Mouse (Mus musculus) A20 (cell line): ENCODE results near the gene Osbpl9.

Source experiments
- DNase-seq: peaks from one replicate; pipeline ENCODE4 v3.0.0-alpha.2; 2011; ENCODE audit warnings: low read depth, low spot score

Osbpl9 gene

DNA sequence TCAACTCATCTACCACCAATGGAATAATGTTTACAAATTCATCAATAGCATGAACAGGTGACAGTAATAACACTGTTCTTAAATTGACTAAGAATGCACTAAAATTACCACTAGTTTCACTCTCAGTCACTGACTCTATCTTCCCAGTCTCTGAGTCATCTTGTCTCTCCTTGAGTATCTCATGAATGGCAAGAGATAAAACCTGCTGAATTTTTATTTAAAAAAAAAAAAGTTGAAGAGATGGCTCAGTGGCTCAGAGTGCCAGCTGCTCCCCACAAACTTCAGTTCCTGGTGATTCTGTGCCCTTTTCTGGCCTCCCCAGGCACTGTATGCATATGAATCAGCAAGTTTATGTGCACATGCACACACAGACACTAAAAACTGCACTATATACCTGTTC, 96.8 kb downstream of the Osbpl9 start:
- DNase-seq: peak; percentile 58

DNA sequence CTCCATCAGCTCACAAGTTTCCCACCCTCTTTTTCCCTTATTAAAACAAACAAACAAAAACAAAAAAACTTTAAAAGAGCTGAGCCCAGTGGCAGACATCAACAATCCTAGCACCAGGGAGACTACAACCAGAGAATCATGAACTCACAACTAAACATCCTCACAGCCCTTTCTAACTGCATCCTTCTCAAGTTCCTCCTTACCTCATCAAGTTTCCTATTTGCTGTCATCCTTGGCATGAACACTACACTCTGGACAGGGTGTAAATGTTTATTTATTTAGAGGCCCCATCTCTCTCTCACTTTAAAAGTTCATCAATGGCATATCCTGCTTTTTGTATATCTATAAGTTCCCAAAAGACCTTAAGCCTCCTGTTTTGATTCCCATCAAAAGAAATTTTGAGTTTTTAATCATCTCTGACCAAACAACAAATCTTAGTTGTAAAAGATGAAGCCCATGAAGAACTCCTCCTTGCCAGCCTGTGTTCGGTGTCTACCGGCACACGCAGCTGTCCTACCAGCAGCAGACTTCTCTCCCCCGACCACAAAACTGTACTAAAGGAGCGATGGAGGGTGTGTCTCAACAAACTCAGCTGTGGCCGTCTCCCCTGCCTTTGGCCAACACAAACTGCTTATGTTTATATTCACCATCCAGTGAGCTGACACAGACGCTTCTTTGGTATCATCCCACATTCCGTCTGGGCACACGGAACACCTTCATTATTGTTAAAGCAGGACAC, 98.8 kb downstream of the Osbpl9 start:
- no peak for DNase-seq

- DNase-seq: no peak
Measured at GRCm38 (mm10) chr4:109102574-109102973, 99.5 kb downstream of the Osbpl9 start.

DNA sequence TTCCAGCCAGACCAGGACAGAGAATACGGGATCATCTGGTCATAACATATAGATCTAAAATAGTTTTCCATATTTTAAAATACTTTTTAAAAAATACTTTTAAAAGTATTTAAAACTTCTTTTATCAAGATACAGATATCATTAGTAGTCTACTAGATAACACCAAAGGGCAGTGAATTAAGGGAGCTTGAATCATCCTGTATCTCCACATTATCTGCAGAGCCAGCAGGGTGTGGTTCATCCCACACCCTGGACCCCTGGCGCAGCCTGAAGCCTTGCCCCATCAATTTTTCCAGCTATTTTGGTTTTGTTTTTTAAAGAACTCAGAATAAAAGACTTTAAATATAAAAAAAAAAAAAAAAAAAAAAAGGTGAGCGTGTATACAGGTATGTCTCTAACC, 103.2 kb downstream of the Osbpl9 start:
- DNase-seq: no peak

- no peak for DNase-seq
Measured at GRCm38 (mm10) chr4:109094269-109094668, 107.8 kb downstream of the Osbpl9 start.

DNA sequence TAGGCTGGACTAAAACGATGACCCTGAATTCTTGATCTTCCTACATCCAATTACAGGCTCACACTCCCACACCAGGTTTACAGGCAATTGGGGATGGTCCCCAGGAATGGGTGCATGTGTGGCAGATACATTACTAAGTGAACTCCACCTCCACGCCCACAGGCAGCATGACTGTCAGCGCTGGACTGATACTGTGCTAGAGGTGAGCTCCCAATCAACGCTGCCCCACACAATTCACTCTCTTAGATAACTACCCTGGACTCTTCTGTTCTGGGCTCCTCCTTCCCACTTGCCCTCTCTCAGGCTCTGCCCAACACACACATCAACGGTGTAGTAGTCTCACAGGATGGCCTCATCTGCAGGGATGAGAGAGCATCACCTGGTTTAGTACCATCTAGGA, 109.7 kb downstream of the Osbpl9 start:
- no peak for DNase-seq

DNA sequence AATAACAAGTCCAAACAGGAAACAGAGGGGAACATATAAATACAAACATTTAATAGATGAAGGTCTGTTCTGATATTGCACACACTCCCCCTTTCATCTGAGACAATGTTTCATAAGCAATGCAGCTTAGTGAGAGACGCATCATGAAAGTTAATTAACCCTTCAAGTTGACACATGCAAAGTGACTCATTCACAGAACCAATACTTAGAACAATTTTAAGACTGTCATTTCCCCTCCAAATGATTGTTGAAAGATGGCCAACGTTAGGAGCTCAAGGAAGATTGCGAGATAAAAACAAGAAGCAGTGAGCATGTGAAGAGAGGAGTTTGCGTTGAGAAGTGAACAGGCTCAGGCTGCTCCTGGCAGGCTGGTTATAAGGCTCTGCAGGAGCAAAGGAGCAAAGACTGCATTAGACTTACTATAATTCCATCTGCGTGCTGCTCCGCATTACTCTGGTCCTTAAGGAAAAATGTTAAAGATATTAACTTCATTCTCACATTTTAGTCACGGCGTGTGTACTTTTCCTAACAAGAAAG, 110.8 kb downstream of the Osbpl9 start:
- no peak for DNase-seq

GRCm38 (mm10) chr4:109089999-109090398, 112.1 kb downstream of the Osbpl9 start:
- DNase-seq: no peak

GRCm38 (mm10) chr4:109089171-109089570, 112.9 kb downstream of the Osbpl9 start:
- DNase-seq: no peak

- no peak for DNase-seq
Measured at GRCm38 (mm10) chr4:109080118-109080517, 122.0 kb downstream of the Osbpl9 start.

- DNase-seq: no peak
Measured at GRCm38 (mm10) chr4:109079676-109080075, 122.4 kb downstream of the Osbpl9 start.

DNA sequence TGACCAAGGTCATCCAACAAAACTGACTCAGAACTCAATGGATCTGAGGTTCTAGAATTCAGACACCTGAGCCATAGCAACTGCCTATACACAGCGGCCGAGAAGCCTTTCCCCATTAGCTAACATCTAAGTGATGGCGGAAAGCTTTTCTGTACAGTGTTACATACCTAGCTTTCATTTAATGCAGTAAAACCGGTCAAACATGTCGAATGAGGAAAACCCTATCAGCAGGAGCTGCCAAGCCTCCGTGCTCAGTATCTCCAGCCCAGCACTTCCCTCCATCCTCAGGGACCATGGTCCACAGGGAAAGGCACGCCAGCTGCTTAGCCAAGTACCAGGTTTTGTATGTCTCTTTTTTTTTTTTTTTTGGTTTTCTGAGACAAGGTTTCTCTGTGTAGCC, 123.1 kb downstream of the Osbpl9 start:
- DNase-seq: no peak

DNA sequence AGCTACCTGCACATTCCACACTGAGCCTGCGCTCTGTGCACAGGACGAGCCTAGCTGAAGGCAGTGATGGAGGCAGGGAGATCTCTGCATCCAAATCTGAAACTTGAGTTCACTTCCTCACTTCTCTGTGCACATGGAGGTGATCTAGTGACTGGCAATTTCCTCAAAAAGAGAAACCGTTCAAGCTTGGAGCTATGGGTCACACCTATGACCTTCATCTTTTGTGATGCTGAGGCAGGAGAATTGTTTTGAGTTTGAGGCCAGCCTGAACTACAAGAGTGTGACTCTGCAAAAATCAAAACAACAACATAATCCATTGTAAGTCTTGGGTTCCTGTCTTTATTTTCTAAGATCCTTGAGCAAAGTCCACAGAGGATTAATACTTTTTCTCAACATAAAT, 128.8 kb downstream of the Osbpl9 start:
- DNase-seq: no peak

GRCm38 (mm10) chr4:109072891-109073290, 129.2 kb downstream of the Osbpl9 start:
- DNase-seq: no peak

DNA sequence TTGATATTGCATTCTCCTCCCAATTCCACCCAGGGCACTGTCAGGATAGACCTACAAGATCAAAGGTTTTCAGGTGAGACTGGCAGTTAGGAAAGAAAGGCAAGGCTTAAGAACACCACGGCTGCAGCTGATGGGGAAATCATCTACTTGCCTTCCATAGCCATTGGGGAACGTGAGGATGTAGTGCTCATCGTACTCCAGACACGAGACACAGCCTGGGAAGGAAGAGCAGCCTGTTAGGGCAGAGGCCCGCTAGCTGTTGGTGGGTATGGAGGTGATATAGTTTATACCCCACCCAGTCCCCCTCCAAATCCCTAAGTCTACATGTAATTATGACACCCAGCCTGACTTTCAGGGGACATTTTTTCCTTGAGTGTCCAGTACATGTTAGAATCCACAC, 136.4 kb downstream of the Osbpl9 start:
- DNase-seq: no peak

DNA sequence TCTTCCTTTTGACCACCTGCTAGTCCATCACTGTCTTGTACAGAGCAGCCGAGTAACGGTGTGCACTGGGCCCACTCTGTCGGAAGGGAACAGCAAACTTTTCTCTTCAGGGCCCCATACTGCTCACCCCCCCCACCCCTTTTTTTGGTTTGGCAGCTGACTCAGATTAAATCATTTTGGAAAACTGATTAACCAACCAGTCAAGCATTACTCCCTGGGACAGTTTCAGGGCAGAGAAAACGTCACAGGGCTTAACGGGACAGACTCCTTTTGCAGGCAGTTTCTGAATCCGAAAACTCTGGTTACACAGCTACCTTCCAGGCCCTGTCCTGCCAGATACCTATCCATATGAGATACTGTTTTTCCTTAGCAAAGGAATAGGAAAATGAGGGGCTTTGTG, 137.1 kb downstream of the Osbpl9 start:
- no peak for DNase-seq

- DNase-seq: no peak
Measured at GRCm38 (mm10) chr4:109059255-109059821, 142.7 kb downstream of the Osbpl9 start.

GRCm38 (mm10) chr4:109057640-109058039, 144.4 kb downstream of the Osbpl9 start:
- DNase-seq: no peak

DNA sequence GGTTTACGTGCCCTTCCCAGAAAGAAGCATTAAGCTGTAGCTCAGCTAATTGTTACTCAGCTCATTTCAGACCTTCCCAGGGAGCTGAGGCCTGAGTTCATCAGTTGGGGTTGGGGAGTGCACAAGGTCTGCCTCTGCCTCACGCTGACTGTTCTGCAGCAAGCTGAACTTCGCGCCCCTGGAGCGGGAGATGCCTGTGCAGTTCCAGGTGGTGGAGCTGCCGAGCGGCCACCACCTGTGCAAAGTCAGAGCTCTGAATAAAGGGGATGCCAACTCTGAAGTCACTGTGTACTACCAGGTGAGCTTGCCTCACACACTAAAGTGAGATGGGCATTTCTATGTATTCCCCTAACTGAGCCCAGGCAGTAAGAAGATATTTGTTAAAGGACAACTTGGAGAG, 145.7 kb downstream of the Osbpl9 start:
- no peak for DNase-seq

- DNase-seq: no peak
Measured at GRCm38 (mm10) chr4:109054003-109054402, 148.1 kb downstream of the Osbpl9 start.

DNA sequence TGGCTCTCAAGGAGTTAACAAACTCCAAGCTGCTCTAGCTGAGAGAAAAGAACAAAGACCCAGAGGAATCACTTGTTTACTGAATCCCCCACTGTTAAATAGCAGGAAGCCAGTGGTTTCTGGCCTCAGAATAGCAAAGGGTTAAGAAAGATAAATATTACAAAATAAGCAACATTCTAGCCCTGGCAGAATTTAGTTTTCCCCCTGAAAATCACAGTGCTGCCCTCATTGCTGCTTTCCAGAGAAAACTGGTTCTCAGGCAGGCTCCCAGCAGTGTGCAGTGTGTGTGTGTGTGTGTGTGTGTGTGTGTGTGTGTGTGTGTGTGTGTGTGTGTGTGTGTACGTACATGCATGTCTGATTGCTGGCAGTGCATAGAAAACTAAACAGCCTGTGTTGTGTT, 149.8 kb downstream of the Osbpl9 start:
- DNase-seq: no peak

DNA sequence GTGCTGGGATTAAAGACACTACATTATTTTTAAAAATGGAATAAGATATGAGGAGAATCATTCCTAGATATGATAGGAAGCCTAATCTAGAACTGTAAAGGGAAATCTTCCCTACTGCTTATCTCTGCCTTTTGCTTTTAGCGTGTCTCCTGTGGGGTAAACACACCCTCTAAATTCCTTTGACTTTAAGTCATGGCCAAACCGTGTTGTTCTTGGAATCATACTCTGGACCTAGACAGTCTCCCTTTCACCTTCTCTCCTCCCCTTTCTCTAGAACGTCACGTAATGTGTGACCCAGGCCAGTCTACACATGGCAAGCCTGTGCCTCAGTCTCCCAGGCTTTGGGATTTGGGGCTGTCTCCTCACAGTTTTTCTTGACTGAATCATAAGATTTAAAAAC, 153.8 kb downstream of the Osbpl9 start:
- DNase-seq: no peak

- no peak for DNase-seq
Measured at GRCm38 (mm10) chr4:109043756-109044155, 158.3 kb downstream of the Osbpl9 start.
